Mouse (Mus musculus) ovary, adult 10 weeks (tissue): ENCODE measurements around the gene Kcnq4. TPM values are rescaled to one million over a fixed set of nuclear protein-coding genes. Genes with fewer than 3 reads are reported as not detected.

ENCODE experiments used
- polyA plus RNA-seq: library from polyadenylated mRNA; stranded (reverse); fragments of 350-450 nt; fragmentation: Illumina TruSeq; extraction: RNeasy Lipid Tissue Mini Kit (QIAGEN cat#74804); gene quantifications from one replicate; pipeline ENCODE4 v1.2.3, GENCODE M21; 2014

The Kcnq4 gene
- not detected for polyA plus RNA-seq

GRCm38 (mm10) chr4:120747941-120748866 lies at the start of gene Kcnq4:
Kcnq4 (minus strand) TSS chr4:120748612.

GRCm38 (mm10) chr4:120666358-120667024 lies 81.9 kb downstream of the Kcnq4 start, which contains the start of gene Cited4:
Cited4 (plus strand) TSS chr4:120666572.

Other genes with a start within 250 kb of the Kcnq4 start
- not detected for gene Slfnl1, start 216.4 kb downstream of the Kcnq4 start, polyA plus RNA-seq
- 63.4 TPM for gene Ctps, start 178.3 kb downstream of the Kcnq4 start, polyA plus RNA-seq
- not detected for gene Gm8439, start 159.9 kb downstream of the Kcnq4 start, polyA plus RNA-seq
- gene Cited4, start 82.0 kb downstream of the Kcnq4 start, polyA plus RNA-seq, result not detected
- gene Nfyc, start 83.0 kb upstream of the Kcnq4 start, polyA plus RNA-seq, result 28.4 TPM
- gene Rims3, start 106.2 kb upstream of the Kcnq4 start, polyA plus RNA-seq, result 0.54 TPM
- 14.0 TPM for gene Exo5, start 176.4 kb upstream of the Kcnq4 start, polyA plus RNA-seq
- 0.77 TPM for gene Zfp69, start 203.1 kb upstream of the Kcnq4 start, polyA plus RNA-seq